Mouse (Mus musculus) forebrain, postnatal 0 days (tissue): ENCODE measurements at regions not wholly inside any gene's neighbourhood (a gene's known extent, or its start where the extent isn't known, plus 50 kb on each side); places are given as distances from the start of the nearest gene placed in this dataset.

Source experiments
- ATAC-seq: fragments of 200-750 bp; cut with Nextera tagmentation; 2 replicates; pipeline ENCODE4 v1.8.0; 2017; ENCODE audit warnings: mild to moderate bottlenecking, moderate library complexity
- DNase-seq: peaks from one replicate; pipeline ENCODE4 v3.0.0-alpha.2; 2015
- H3K27ac ChIP-seq: fragments of 300-500 bp; sonication (generic); 2 replicates; pipeline ENCODE4 v1.5.1; 2014; ENCODE audit warnings: low read depth, mild to moderate bottlenecking, antibody characterized with exemption, low read length, moderate library complexity, mixed read lengths
- H3K27me3 ChIP-seq: fragments of 300-500 bp; sonication (generic); 2 replicates; pipeline ENCODE4 v1.6.1; 2014; ENCODE audit warnings: mild to moderate bottlenecking, low read length, mixed read lengths; ENCODE audit not compliant: insufficient read depth
- H3K36me3 ChIP-seq: fragments of 300-500 bp; sonication (generic); 2 replicates; pipeline ENCODE4 v1.6.1; 2014; ENCODE audit warnings: mild to moderate bottlenecking, moderate library complexity; ENCODE audit not compliant: insufficient read depth
- H3K4me1 ChIP-seq: fragments of 300-500 bp; sonication (generic); 2 replicates; pipeline ENCODE4 v1.6.1; 2014; ENCODE audit warnings: antibody characterized with exemption; ENCODE audit not compliant: insufficient read depth
- H3K4me2 ChIP-seq: fragments of 300-500 bp; sonication (generic); 2 replicates; pipeline ENCODE4 v1.6.1; 2014; ENCODE audit warnings: low read depth, mild to moderate bottlenecking, moderate library complexity
- H3K4me3 ChIP-seq: fragments of 300-500 bp; sonication (generic); 2 replicates; pipeline ENCODE4 v1.5.1; 2014; ENCODE audit warnings: low read depth, low read length, mixed read lengths
- H3K9ac ChIP-seq: fragments of 300-500 bp; sonication (generic); 2 replicates; pipeline ENCODE4 v1.6.1; 2014; ENCODE audit warnings: mild to moderate bottlenecking
- H3K9me3 ChIP-seq: fragments of 300-500 bp; sonication (generic); 2 replicates; pipeline ENCODE4 v1.6.1; 2016; ENCODE audit warnings: low read length
- CTCF ChIP-seq: sonication (generic); IDR thresholded peaks from 2 replicates; pipeline ENCODE4 v1.5.1; 2016; ENCODE audit warnings: antibody characterized with exemption, control low read depth, low read depth
- WGBS: fragments of 180-500 bp; shearing (Covaris S2); extraction: QIAGEN DNeasy Blood & Tissue Kit; methylation state at CpG from one replicate; pipeline ENCODE4 v1.1.7; 2014; 5-methylcytosine and 5-hydroxymethylcytosine counted together

DNA sequence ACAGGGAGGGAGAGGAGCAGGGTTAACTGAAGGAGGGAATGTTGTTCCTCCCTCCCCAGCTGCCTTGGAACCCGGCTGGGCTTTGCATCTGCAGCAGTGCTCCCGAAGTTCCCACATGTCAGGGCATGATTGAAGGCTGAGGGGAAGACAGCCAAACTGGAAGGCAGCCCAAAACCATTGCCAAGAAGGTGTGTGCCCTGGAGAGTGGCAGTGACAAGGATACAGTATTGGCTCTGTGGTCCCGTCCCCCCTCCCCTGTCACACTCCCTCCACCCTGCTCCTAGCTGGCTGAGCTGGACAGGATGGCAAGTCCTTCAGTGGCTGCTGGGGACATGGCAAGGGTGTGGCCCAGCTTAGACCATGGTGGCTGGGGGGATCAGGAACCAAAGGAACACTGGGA is 79.1 kb downstream of the Cyp26b1 start:
- WGBS, result 22% methylated on average over 3 of the region's 3 CpGs
- Histone ChIP-seq H3K27me3 (no peaks in the 10 kb centered on the region), H3K9me3 (no peaks in the 10 kb centered on the region), H3K9ac (no peak overlapping the region), H3K4me3 (no peak overlapping the region), H3K36me3 (no peaks in the 10 kb centered on the region), H3K27ac (no peak overlapping the region), H3K4me2 (no peak overlapping the region), H3K4me1 (no peaks in the 10 kb centered on the region)
- no peak for TF ChIP-seq CTCF
- ATAC-seq (no peak), DNase-seq (peak; percentile 20)

DNA sequence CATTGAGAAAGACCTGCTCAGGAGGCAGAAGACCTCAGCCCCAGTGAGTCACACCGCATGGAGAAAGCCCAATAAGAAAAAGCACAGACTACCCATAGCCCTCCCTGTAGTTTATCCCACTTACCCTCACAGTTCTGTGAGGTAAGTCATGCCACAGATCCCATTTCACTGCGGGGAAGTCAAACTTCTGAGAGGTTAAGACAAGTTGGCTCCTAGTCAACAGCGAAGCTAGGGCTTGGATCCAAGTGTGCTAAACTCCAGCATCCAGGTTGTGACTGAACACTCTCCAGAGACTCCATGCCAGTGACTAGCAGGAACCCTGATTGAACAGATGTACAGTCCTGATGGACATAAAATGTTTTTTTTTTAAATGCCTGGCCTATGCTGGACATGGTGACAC is 85.1 kb downstream of the Cyp26b1 start:
- no peaks in the 10 kb centered on the region for H3K36me3 ChIP-seq
- H3K27me3 ChIP-seq, result no peaks in the 10 kb centered on the region
- H3K4me2 ChIP-seq, result no peak overlapping the region
- no peak for ATAC-seq
- H3K9me3 ChIP-seq, result no peaks in the 10 kb centered on the region
- H3K4me3 ChIP-seq, result no peak overlapping the region
- H3K27ac ChIP-seq, result no peak overlapping the region
- DNase-seq, result no peak
- H3K4me1 ChIP-seq, result no peaks in the 10 kb centered on the region
- WGBS, result 86% methylated on average over 3 of the region's 3 CpGs
- H3K9ac ChIP-seq, result no peak overlapping the region
- no peak for TF ChIP-seq CTCF

- ATAC-seq, result no peak
- Histone ChIP-seq H3K4me2 (no peak overlapping the region), H3K4me3 (no peak overlapping the region), H3K27ac (no peak overlapping the region), H3K9me3 (no peaks in the 10 kb centered on the region), H3K36me3 (no peaks in the 10 kb centered on the region), H3K9ac (no peak overlapping the region), H3K27me3 (no peaks in the 10 kb centered on the region), H3K4me1 (no peaks in the 10 kb centered on the region)
- no peak for DNase-seq
- 0 out of 2 replicates have a peak, but pooled peaks have one; percentile 15 for TF ChIP-seq CTCF
- 42% methylated on average over 1 of the region's 1 CpGs for WGBS
These were observed 87.0 kb downstream of the Cyp26b1 start for GRCm38 (mm10) chr6:84506675-84507074.

DNA sequence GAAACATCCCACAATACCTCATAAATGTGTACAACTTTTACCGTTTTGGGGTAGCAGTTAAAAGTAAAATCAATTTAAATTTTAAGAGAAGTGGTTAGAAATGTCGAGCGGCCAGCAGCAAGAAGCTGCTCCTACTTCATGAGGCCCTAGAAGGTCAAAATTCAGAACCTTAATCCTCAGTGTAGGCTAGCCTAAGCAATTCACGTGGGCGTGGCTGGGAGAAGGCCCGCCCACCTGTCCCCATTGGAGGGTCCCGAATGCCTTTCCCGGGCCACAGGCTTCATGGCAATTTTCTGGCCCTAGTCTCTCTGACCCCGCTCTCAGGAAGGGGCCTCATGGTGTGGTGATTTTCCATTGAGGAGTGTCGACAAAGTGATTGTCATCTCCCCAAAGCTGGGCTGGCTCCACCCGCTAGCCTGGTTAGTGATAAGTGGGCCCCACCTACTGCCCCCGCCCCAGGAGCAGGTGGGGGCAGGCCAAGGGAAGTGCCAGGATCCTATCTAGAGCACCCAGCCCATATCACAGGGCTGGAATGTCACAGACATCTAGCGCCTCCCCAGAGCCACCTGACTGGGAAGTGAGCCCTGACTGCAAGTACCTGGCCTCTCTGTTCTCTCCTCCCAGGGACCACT is 93.3 kb downstream of the Cyp26b1 start:
- Histone ChIP-seq H3K36me3 (no peaks in the 10 kb centered on the region), H3K27me3 (no peaks in the 10 kb centered on the region), H3K27ac (no peak overlapping the region), H3K4me1 (no peaks in the 10 kb centered on the region), H3K4me2 (no peak overlapping the region), H3K9ac (no peak overlapping the region), H3K9me3 (no peaks in the 10 kb centered on the region), H3K4me3 (no peak overlapping the region)
- ATAC-seq (no peak), DNase-seq (no peak)
- 53% methylated on average over 13 of the region's 13 CpGs for WGBS
- no peak for TF ChIP-seq CTCF

- no peak overlapping the region for H3K4me2 ChIP-seq
- no peaks in the 10 kb centered on the region for H3K36me3 ChIP-seq
- ATAC-seq (no peak), DNase-seq (no peak)
- no peaks in the 10 kb centered on the region for H3K9me3 ChIP-seq
- no peak for TF ChIP-seq CTCF
- WGBS, result 86% methylated on average over 9 of the region's 9 CpGs
- H3K4me1 ChIP-seq, result no peaks in the 10 kb centered on the region
- H3K4me3 ChIP-seq, result no peak overlapping the region
- no peak overlapping the region for H3K27ac ChIP-seq
- H3K9ac ChIP-seq, result no peak overlapping the region
- no peaks in the 10 kb centered on the region for H3K27me3 ChIP-seq
These were observed 95.6 kb downstream of the Cyp26b1 start for GRCm38 (mm10) chr6:84498076-84498475.

DNA sequence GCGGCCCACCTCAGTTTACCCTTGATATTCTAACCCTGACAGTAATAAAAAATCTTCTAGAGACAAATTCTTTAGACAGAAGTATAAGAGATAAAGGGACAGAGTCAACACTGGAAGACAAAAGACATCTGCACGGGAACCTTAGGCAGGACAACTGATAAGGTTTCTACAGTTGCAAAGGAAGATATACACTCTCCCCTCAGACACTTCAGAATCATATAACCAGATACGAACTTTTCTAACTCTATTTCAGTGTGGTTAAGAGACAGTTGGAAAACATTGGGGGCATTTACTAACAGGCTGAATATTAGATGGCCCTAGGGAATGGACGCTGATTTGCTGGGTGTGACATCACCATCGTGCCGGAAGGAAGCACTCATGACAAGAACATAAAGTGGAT is 100.0 kb downstream of the Cyp26b1 start:
- WGBS, result 94% methylated on average over 6 of the region's 6 CpGs
- Histone ChIP-seq H3K27me3 (no peaks in the 10 kb centered on the region), H3K27ac (no peak overlapping the region), H3K4me1 (no peaks in the 10 kb centered on the region), H3K9ac (no peak overlapping the region), H3K4me3 (no peak overlapping the region), H3K36me3 (no peaks in the 10 kb centered on the region), H3K4me2 (no peak overlapping the region), H3K9me3 (no peaks in the 10 kb centered on the region)
- TF ChIP-seq CTCF, result no peak
- no peak for DNase-seq
- no peak for ATAC-seq

GRCm38 (mm10) chr6:84493169-84493568 is 100.5 kb downstream of the Cyp26b1 start:
- Histone ChIP-seq H3K4me2 (no peak overlapping the region), H3K27me3 (no peaks in the 10 kb centered on the region), H3K36me3 (no peaks in the 10 kb centered on the region), H3K4me1 (no peaks in the 10 kb centered on the region), H3K9me3 (no peaks in the 10 kb centered on the region), H3K4me3 (no peak overlapping the region), H3K9ac (no peak overlapping the region), H3K27ac (no peak overlapping the region)
- ATAC-seq (no peak), DNase-seq (no peak)
- 46% methylated on average over 8 of the region's 8 CpGs for WGBS
- TF ChIP-seq CTCF, result no peak
